Mouse (Mus musculus): ENCODE measurements around the gene Cdk5. TPM values are rescaled to one million over a fixed set of nuclear protein-coding genes. Genes with fewer than 3 reads are reported as not detected.

The Cdk5 gene
- polyA plus RNA-seq, 1 experiment from 2014 or later, result 46.4 TPM

DNA sequence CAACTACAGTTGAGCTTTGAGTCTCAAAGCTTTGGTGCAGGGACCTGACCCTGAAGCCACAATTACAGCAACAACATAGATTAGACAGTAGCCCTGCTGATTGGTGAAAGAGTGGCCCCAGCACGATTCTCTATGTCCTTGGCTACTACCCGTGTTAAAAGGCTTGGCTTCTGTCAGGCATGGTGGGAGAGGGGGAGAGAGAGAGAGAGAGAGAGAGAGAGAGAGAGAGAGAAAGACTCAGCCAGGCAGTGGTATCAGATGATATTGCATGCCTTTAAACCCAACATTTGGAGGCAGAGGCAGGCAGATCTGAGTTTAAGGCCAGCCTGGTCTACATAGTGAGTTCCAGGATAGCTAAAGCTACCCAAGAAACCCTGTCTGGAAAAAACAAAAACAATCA lies 41.3 kb downstream of the Cdk5 start:
- no peaks in the 10 kb centered on the region for H3K36me3 ChIP-seq (ENCODE audit: control insufficient read depth, insufficient read depth, low read length)
- no peak overlapping the region for H3K9ac ChIP-seq (replicated peaks; ENCODE audit: low read depth, low read length)
- H3K4me2 ChIP-seq (replicated peaks; ENCODE audit: low read depth, low read length), result no peak overlapping the region
- 69% methylated on average over 2 of the region's 2 CpGs for WGBS
- no peaks in the 10 kb centered on the region for H3K27me3 ChIP-seq (ENCODE audit: control insufficient read depth, insufficient read depth, low read length)
- peaks cover 5% of the 10 kb centered on the region; the same call in 1 of the 2 replicates for H3K4me1 ChIP-seq (ENCODE audit: control insufficient read depth, insufficient read depth, low read length)
- no peak overlapping the region for H3K4me3 ChIP-seq (ENCODE audit: low read depth, low read length)
- no peak overlapping the region for H3K27ac ChIP-seq (ENCODE audit: low read length)
- no peak for ATAC-seq (ENCODE audit: insufficient number of reproducible peaks, insufficient read depth, low FRiP score, low read depth)
- H3K9me3 ChIP-seq (ENCODE audit: control insufficient read depth, low read depth, low read length), result no peaks in the 10 kb centered on the region

DNA sequence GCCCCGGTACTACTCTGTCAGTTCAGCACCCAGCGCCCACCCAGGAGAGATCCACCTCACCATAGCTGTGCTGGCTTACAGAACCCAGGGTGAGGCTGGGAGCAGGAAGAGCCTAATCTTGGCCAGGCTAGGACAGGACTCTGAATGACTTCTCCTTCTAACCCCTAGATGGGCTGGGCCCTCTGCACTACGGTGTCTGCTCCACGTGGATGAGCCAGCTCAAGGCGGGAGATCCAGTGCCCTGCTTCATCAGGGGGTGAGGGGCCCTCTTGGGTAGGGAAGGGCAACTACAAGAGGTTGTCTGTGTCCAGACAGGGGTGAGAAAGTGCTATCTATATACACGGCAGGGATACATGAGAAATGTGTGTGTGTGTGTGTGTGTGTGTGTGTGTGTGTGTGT lies 41.8 kb downstream of the Cdk5 start:
- H3K9ac ChIP-seq (replicated peaks; ENCODE audit: low read depth, low read length), result no peak overlapping the region
- ATAC-seq (ENCODE audit: insufficient number of reproducible peaks, insufficient read depth, low FRiP score, low read depth), result no peak
- H3K27me3 ChIP-seq (ENCODE audit: control insufficient read depth, insufficient read depth, low read length), result no peaks in the 10 kb centered on the region
- no peak overlapping the region for H3K4me3 ChIP-seq (ENCODE audit: low read depth, low read length)
- no peak overlapping the region for H3K27ac ChIP-seq (ENCODE audit: low read length)
- peaks cover 5% of the 10 kb centered on the region; the same call in 1 of the 2 replicates for H3K4me1 ChIP-seq (ENCODE audit: control insufficient read depth, insufficient read depth, low read length)
- WGBS, result 66% methylated on average over 6 of the region's 6 CpGs
- no peaks in the 10 kb centered on the region for H3K36me3 ChIP-seq (ENCODE audit: control insufficient read depth, insufficient read depth, low read length)
- H3K4me2 ChIP-seq (replicated peaks; ENCODE audit: low read depth, low read length), result no peak overlapping the region
- H3K9me3 ChIP-seq (ENCODE audit: control insufficient read depth, low read depth, low read length), result no peaks in the 10 kb centered on the region

DNA sequence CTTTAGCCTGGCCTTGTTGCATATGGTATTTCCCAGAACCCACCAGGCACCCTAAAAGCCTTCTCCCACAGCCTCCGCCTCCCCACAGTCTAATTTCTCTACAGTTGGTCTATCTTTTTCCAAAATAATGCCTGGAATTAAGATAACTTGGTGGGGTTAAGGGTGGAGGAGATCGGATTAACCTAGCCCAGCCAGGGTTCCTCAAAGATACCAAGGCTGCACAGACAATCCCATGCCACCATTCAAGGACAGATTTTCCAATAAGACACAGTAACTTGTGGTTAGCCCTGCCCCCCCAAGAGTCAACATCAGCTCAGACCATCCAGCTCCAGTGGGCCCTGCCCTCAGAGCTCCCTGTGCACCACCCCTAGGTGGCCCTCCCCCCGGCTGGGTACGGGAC lies 42.8 kb downstream of the Cdk5 start:
- no peak overlapping the region for H3K27ac ChIP-seq (ENCODE audit: low read length)
- H3K36me3 ChIP-seq (ENCODE audit: control insufficient read depth, insufficient read depth, low read length), result no peaks in the 10 kb centered on the region
- H3K9ac ChIP-seq (replicated peaks; ENCODE audit: low read depth, low read length), result no peak overlapping the region
- no peaks in the 10 kb centered on the region for H3K9me3 ChIP-seq (ENCODE audit: control insufficient read depth, low read depth, low read length)
- H3K4me2 ChIP-seq (replicated peaks; ENCODE audit: low read depth, low read length), result no peak overlapping the region
- H3K27me3 ChIP-seq (ENCODE audit: control insufficient read depth, insufficient read depth, low read length), result no peaks in the 10 kb centered on the region
- peaks cover 5% of the 10 kb centered on the region; the same call in 1 of the 2 replicates for H3K4me1 ChIP-seq (ENCODE audit: control insufficient read depth, insufficient read depth, low read length)
- 84% methylated on average over 4 of the region's 4 CpGs for WGBS
- ATAC-seq (ENCODE audit: insufficient number of reproducible peaks, insufficient read depth, low FRiP score, low read depth), result no peak
- no peak overlapping the region for H3K4me3 ChIP-seq (ENCODE audit: low read depth, low read length)

DNA sequence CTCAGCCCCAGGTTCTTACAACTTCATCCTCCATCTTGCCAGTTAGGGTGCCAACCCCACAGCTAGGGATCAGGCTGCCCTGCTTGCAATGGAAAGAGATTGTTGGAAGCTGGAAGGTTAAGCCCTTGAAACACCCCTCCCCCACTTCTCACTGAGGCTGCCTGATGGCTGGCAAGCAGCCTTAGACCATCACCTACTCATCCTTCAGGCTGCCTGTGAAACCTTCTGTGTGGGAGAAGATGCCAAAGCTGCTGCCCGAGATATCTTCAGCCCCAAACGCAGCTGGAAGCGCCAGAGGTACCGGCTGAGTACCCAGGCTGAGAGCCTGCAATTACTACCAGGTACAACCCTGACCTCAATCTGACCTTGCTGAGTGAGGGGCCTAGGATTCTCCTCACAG lies 43.8 kb downstream of the Cdk5 start:
- Histone ChIP-seq H3K4me1 (ENCODE audit: control insufficient read depth, insufficient read depth, low read length) (peaks cover 9% of the 10 kb centered on the region; the same call in 1 of the 2 replicates), H3K36me3 (ENCODE audit: control insufficient read depth, insufficient read depth, low read length) (no peaks in the 10 kb centered on the region), H3K27ac (ENCODE audit: low read length) (no peak overlapping the region), H3K9me3 (ENCODE audit: control insufficient read depth, low read depth, low read length) (no peaks in the 10 kb centered on the region), H3K27me3 (ENCODE audit: control insufficient read depth, insufficient read depth, low read length) (no peaks in the 10 kb centered on the region), H3K4me3 (ENCODE audit: low read depth, low read length) (no peak overlapping the region), H3K4me2 (replicated peaks; ENCODE audit: low read depth, low read length) (no peak overlapping the region), H3K9ac (replicated peaks; ENCODE audit: low read depth, low read length) (no peak overlapping the region)
- no peak for ATAC-seq (ENCODE audit: insufficient number of reproducible peaks, insufficient read depth, low FRiP score, low read depth)
- 63% methylated on average over 4 of the region's 4 CpGs for WGBS

DNA sequence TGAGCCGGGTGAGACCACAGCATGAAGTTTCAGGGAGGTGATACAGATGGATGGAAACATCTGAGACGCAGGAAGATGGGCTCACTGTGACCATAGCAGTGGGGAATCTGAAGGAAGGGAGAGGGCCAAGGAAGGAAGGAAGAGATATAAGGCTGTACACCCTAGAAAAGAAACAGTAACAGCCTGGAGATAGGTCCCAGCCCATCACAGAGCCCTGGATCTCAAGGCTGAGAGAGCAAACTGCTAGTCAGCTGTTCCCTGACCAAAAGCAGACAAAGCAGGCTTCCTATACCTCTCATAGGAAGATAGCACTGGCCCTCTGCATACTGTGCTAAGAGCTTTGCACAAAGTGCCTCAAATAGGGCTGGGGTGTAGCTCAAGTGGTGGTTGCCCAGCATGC lies 44.6 kb downstream of the Cdk5 start:
- Histone ChIP-seq H3K4me2 (replicated peaks; ENCODE audit: low read depth, low read length) (no peak overlapping the region), H3K27ac (ENCODE audit: low read length) (no peak overlapping the region), H3K4me1 (ENCODE audit: control insufficient read depth, insufficient read depth, low read length) (peaks cover 10% of the 10 kb centered on the region), H3K9me3 (ENCODE audit: control insufficient read depth, low read depth, low read length) (no peaks in the 10 kb centered on the region), H3K27me3 (ENCODE audit: control insufficient read depth, insufficient read depth, low read length) (no peaks in the 10 kb centered on the region), H3K36me3 (ENCODE audit: control insufficient read depth, insufficient read depth, low read length) (no peaks in the 10 kb centered on the region), H3K9ac (replicated peaks; ENCODE audit: low read depth, low read length) (no peak overlapping the region), H3K4me3 (ENCODE audit: low read depth, low read length) (no peak overlapping the region)
- 68% methylated on average over 2 of the region's 2 CpGs for WGBS
- no peak for ATAC-seq (ENCODE audit: insufficient number of reproducible peaks, insufficient read depth, low FRiP score, low read depth)

DNA sequence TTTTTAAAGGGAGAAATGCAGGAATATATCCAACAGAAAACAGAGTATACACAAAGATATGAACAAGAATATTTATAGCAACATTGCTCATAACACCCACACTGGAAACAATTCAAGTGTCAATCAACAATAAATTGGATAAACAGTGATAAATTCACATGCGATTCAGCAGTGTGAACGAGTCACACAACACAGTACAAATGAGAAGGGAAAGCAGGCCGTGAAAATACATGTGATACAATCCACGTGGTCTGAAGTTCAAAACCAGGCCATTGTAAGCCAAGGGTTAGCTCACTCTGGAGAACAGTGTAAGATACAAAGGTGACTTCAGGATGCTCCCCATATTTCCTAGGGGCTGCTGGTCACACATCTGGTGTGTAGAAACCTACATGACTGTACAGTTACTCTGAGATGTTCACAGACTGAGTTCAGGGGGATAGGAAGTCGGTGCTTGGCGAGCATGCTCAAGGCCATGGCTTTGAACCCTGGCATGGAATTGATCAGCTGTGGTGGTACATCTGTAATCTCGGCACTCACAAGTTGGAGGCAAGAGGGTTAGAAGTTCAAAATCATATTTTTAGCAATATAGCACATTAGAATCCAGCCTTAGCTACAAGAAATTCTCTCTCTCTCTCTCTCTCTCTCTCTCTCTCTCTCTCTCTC lies 48.5 kb downstream of the Cdk5 start:
- no peak overlapping the region for H3K27ac ChIP-seq (ENCODE audit: low read length)
- no peaks in the 10 kb centered on the region for H3K36me3 ChIP-seq (ENCODE audit: control insufficient read depth, insufficient read depth, low read length)
- no peak for ATAC-seq (ENCODE audit: insufficient number of reproducible peaks, insufficient read depth, low FRiP score, low read depth)
- peaks cover 9% of the 10 kb centered on the region for H3K4me1 ChIP-seq (ENCODE audit: control insufficient read depth, insufficient read depth, low read length)
- no peaks in the 10 kb centered on the region for H3K9me3 ChIP-seq (ENCODE audit: control insufficient read depth, low read depth, low read length)
- 60% methylated on average over 7 of the region's 7 CpGs for WGBS
- no peaks in the 10 kb centered on the region for H3K27me3 ChIP-seq (ENCODE audit: control insufficient read depth, insufficient read depth, low read length)
- H3K9ac ChIP-seq (replicated peaks; ENCODE audit: low read depth, low read length), result no peak overlapping the region
- H3K4me3 ChIP-seq (ENCODE audit: low read depth, low read length), result no peak overlapping the region
- H3K4me2 ChIP-seq (replicated peaks; ENCODE audit: low read depth, low read length), result no peak overlapping the region

DNA sequence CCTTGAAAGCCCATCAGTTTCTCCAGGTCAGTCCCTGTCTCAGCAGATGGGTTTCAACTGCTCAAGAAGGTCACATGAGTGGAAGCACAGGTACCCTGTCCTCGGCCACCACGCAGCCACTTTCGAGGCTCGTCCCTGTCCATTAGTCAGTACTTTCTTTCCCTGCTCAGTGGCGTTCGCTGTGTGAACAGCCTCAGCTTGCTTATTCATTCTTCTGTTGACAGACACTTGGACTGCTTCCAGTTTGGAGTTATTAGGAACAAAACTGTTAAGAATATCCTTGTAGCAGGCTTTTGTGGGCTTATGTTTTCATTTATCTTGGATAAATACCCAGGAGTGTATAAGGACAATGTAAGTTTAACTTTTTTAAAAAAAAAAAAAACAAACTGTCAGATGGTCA lies 49.1 kb downstream of the Cdk5 start:
- Histone ChIP-seq H3K27me3 (ENCODE audit: control insufficient read depth, insufficient read depth, low read length) (no peaks in the 10 kb centered on the region), H3K9ac (replicated peaks; ENCODE audit: low read depth, low read length) (no peak overlapping the region), H3K4me3 (ENCODE audit: low read depth, low read length) (no peak overlapping the region), H3K27ac (ENCODE audit: low read length) (no peak overlapping the region), H3K9me3 (ENCODE audit: control insufficient read depth, low read depth, low read length) (no peaks in the 10 kb centered on the region), H3K4me1 (ENCODE audit: control insufficient read depth, insufficient read depth, low read length) (peaks cover 9% of the 10 kb centered on the region), H3K4me2 (replicated peaks; ENCODE audit: low read depth, low read length) (no peak overlapping the region), H3K36me3 (ENCODE audit: control insufficient read depth, insufficient read depth, low read length) (no peaks in the 10 kb centered on the region)
- 20% methylated on average over 6 of the region's 6 CpGs for WGBS
- no peak for ATAC-seq (ENCODE audit: insufficient number of reproducible peaks, insufficient read depth, low FRiP score, low read depth)

DNA sequence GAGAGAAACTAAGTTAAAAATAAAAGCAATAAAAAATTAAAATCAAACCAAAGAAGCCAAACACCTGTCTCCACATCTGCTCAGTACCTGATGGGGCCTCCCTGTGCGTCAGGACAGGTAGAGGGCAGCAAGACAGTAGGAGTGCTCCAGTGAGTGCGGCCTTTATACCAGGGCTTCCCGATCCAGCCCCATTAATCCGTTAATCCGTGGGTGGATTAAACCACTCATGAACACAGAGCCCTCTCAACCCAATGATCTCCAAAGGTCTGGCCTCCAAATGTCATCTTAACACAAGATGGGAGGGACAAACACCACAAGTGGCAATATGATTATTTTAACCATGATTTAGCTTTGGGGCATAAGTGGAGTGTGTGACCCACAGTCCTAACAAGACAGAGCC lies 49.5 kb downstream of the Cdk5 start:
- 68% methylated on average over 5 of the region's 5 CpGs for WGBS
- ATAC-seq (ENCODE audit: insufficient number of reproducible peaks, insufficient read depth, low FRiP score, low read depth), result no peak
- H3K4me1 ChIP-seq (ENCODE audit: control insufficient read depth, insufficient read depth, low read length), result peaks cover 9% of the 10 kb centered on the region
- no peak overlapping the region for H3K27ac ChIP-seq (ENCODE audit: low read length)
- H3K9ac ChIP-seq (replicated peaks; ENCODE audit: low read depth, low read length), result no peak overlapping the region
- no peaks in the 10 kb centered on the region for H3K27me3 ChIP-seq (ENCODE audit: control insufficient read depth, insufficient read depth, low read length)
- no peaks in the 10 kb centered on the region for H3K9me3 ChIP-seq (ENCODE audit: control insufficient read depth, low read depth, low read length)
- H3K36me3 ChIP-seq (ENCODE audit: control insufficient read depth, insufficient read depth, low read length), result no peaks in the 10 kb centered on the region
- no peak overlapping the region for H3K4me3 ChIP-seq (ENCODE audit: low read depth, low read length)
- no peak overlapping the region for H3K4me2 ChIP-seq (replicated peaks; ENCODE audit: low read depth, low read length)

DNA sequence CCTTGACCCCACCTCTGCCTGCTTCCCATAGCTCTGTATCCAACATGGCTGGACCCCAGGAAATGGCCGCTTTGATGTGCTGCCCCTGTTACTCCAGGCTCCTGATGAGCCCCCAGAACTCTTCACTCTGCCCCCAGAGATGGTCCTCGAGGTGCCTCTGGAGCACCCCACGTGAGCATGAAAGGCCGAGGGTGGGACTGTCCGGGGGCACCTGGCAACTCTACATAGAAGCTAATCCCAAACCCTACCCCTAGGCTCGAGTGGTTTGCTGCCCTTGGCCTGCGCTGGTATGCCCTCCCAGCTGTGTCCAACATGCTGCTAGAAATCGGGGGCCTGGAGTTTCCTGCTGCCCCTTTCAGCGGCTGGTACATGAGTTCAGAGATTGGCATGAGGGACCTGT lies 53.6 kb downstream of the Cdk5 start:
- ATAC-seq (ENCODE audit: insufficient number of reproducible peaks, insufficient read depth, low FRiP score, low read depth), result no peak
- no peaks in the 10 kb centered on the region for H3K27me3 ChIP-seq (ENCODE audit: control insufficient read depth, insufficient read depth, low read length)
- 81% methylated on average over 9 of the region's 9 CpGs for WGBS
- no peak overlapping the region for H3K4me2 ChIP-seq (replicated peaks; ENCODE audit: low read depth, low read length)
- H3K4me1 ChIP-seq (ENCODE audit: control insufficient read depth, insufficient read depth, low read length), result peaks cover 6% of the 10 kb centered on the region
- H3K4me3 ChIP-seq (ENCODE audit: low read depth, low read length), result no peak overlapping the region
- no peak overlapping the region for H3K27ac ChIP-seq (ENCODE audit: low read length)
- H3K36me3 ChIP-seq (ENCODE audit: control insufficient read depth, insufficient read depth, low read length), result no peaks in the 10 kb centered on the region
- H3K9me3 ChIP-seq (ENCODE audit: control insufficient read depth, low read depth, low read length), result no peaks in the 10 kb centered on the region
- no peak overlapping the region for H3K9ac ChIP-seq (replicated peaks; ENCODE audit: low read depth, low read length)
